Mouse (Mus musculus): ENCODE measurements around the gene Rab11fip4. TPM values are rescaled to one million over a fixed set of nuclear protein-coding genes. Genes with fewer than 3 reads are reported as not detected.
A peak's percentile ranks its signal among the peaks of the same experiment; 100 is the strongest.

Rab11fip4 gene
- total and polyA plus RNA-seq, 2 experiments from 2014 or later, result 17.4 to 69.3 TPM

DNA sequence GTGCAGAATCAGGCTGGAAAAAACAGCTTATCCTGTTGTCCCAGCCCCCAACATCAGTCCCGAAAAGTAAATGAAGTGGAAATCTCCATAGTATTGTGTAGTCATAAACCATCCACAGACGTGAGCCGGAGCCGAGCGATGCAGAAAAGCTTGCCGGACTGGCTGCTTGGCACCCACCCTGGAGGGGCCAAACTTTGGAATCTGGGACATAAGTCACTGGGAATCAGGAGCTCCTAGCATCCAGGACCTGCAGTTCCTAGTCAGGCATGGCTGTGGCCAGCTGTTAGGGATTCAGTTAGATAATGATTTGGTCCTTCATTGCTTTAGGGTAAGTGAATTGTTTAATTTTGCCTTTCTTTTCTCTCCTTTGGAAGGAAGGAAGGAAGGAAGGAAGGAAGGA lies 122.2 kb downstream of the Rab11fip4 start:
- peak overlapping the region; percentile 8; the same call in 1 of the 2 replicates for H3K4me2 ChIP-seq (ENCODE audit: low read depth, low read length)

DNA sequence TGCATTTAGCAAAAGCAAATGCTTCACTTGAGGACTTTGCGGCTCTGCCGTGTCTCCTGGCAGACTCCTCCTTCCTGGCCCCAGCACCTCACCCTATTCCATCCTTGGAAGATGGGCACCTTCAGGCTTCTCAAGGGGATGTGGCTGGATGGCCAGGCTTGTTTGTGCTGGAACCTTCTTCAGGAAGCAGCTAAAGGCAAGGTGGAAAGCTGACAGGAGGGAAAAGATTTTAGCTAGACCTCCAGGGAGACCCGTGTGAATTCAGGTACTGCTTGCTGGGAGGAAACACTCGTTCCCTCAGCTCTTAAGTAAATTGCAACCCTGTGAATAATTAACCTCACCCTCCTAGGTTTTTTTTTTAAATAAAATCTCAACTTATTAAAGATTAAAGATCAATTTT lies 122.7 kb downstream of the Rab11fip4 start:
- Histone ChIP-seq H3K4me3 (ENCODE audit: low read length) (no peak overlapping the region), H3K9ac (replicated peaks; ENCODE audit: low read length) (no peak overlapping the region), H3K4me2 (ENCODE audit: low read depth, low read length) (0 out of 2 replicates have a peak overlapping the region, but pooled peaks have one; percentile 8), H3K4me1 (ENCODE audit: insufficient read depth, low read length) (0 out of 2 replicates have a peak, but pooled peaks cover 4% of the 10 kb centered on the region), H3K27me3 (ENCODE audit: insufficient read depth, low read length) (peaks cover 4% of the 10 kb centered on the region; the same call in 1 of the 2 replicates), H3K36me3 (ENCODE audit: insufficient read depth, low read length) (no peaks in the 10 kb centered on the region), H3K27ac (no peak overlapping the region), H3K9me3 (ENCODE audit: low read length) (no peaks in the 10 kb centered on the region)
- no peak for ATAC-seq
- TF ChIP-seq CTCF (IDR thresholded peaks at IDR 0.05; ENCODE audit: low read depth), result no peak
- 57% methylated on average over 4 of the region's 4 CpGs for WGBS
- no peak for DNase-seq (ENCODE audit: low spot score)

More for the DNA sequence above, 122.2 kb downstream of the Rab11fip4 start:
- H3K4me1 ChIP-seq (ENCODE audit: insufficient read depth, low read length), result 0 out of 2 replicates have a peak, but pooled peaks cover 4% of the 10 kb centered on the region
- no peaks in the 10 kb centered on the region for H3K36me3 ChIP-seq (ENCODE audit: insufficient read depth, low read length)
- H3K9me3 ChIP-seq (ENCODE audit: low read length), result no peaks in the 10 kb centered on the region
- DNase-seq (ENCODE audit: low spot score) (no peak), ATAC-seq (no peak)
- H3K9ac ChIP-seq (replicated peaks; ENCODE audit: low read length), result no peak overlapping the region
- no peak overlapping the region for H3K4me3 ChIP-seq (ENCODE audit: low read length)
- no peak overlapping the region for H3K27ac ChIP-seq
- peaks cover 4% of the 10 kb centered on the region; the same call in 1 of the 2 replicates for H3K27me3 ChIP-seq (ENCODE audit: insufficient read depth, low read length)
- no peak for TF ChIP-seq CTCF (IDR thresholded peaks at IDR 0.05; ENCODE audit: low read depth)
- 42% methylated on average over 6 of the region's 6 CpGs for WGBS

GRCm38 (mm10) chr11:79714082-79714742 lies 123.2 kb downstream of the Rab11fip4 start:
- H3K4me1 ChIP-seq (ENCODE audit: insufficient read depth, low read length), result 0 out of 2 replicates have a peak, but pooled peaks cover 4% of the 10 kb centered on the region
- no peaks in the 10 kb centered on the region for H3K36me3 ChIP-seq (ENCODE audit: insufficient read depth, low read length)
- no peak overlapping the region for H3K4me2 ChIP-seq (ENCODE audit: low read depth, low read length)
- H3K9ac ChIP-seq (replicated peaks; ENCODE audit: low read length), result no peak overlapping the region
- no peak overlapping the region for H3K4me3 ChIP-seq (ENCODE audit: low read length)
- 75% methylated on average over 13 of the region's 13 CpGs for WGBS
- no peaks in the 10 kb centered on the region for H3K9me3 ChIP-seq (ENCODE audit: low read length)
- H3K27ac ChIP-seq, result no peak overlapping the region
- H3K27me3 ChIP-seq (ENCODE audit: insufficient read depth, low read length), result peaks cover 4% of the 10 kb centered on the region; the same call in 1 of the 2 replicates
- no peak for TF ChIP-seq CTCF (IDR thresholded peaks at IDR 0.05; ENCODE audit: low read depth)
- DNase-seq (ENCODE audit: low spot score), result no peak
- ATAC-seq, result no peak

DNA sequence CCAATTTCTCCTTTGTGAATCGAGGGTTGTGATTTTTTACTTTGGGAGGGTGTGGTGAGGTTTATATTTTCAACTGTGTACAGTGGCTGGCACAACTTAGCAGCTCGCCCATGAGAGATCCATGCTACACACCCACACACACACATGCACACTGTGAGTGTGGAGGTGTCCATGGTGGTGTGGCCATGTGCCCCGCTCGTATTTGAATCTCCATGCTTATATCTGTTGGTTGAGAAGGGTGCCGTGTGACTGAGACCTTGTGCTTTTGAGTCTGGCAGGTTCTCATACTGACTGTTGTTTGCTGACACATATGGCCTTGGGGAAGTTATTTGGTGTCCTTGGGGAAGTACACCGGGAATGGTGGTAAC lies 123.7 kb downstream of the Rab11fip4 start:
- DNase-seq (ENCODE audit: low spot score) (no peak), ATAC-seq (no peak)
- Histone ChIP-seq H3K36me3 (ENCODE audit: insufficient read depth, low read length) (no peaks in the 10 kb centered on the region), H3K27me3 (ENCODE audit: insufficient read depth, low read length) (peaks cover 4% of the 10 kb centered on the region; the same call in 1 of the 2 replicates), H3K9me3 (ENCODE audit: low read length) (no peaks in the 10 kb centered on the region), H3K4me2 (ENCODE audit: low read depth, low read length) (no peak overlapping the region), H3K4me3 (ENCODE audit: low read length) (no peak overlapping the region), H3K9ac (replicated peaks; ENCODE audit: low read length) (no peak overlapping the region), H3K4me1 (ENCODE audit: insufficient read depth, low read length) (0 out of 2 replicates have a peak, but pooled peaks cover 4% of the 10 kb centered on the region), H3K27ac (no peak overlapping the region)
- no peak for TF ChIP-seq CTCF (IDR thresholded peaks at IDR 0.05; ENCODE audit: low read depth)
- 90% methylated on average over 6 of the region's 6 CpGs for WGBS

DNA sequence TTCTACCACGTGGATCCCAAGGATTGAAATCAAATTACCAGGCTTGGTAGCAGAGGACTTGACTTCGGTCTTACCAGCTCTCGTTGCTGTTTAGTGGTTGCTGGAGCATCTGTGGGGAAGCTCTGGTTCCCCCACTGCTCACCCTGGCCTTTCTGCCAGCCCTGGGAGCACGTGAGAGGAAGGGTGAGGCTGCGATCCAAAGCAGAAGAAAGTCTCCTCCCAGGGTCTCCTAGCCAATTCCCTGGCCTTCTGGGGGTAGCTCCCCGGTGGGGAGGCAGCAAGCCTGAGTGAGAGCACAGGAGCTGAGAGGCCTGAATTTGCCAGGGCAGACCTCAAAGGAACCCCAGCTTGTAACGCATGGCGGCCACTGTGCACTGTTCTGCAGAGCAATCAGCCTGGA lies 124.3 kb downstream of the Rab11fip4 start:
- Histone ChIP-seq H3K4me3 (ENCODE audit: low read length) (no peak overlapping the region), H3K27me3 (ENCODE audit: insufficient read depth, low read length) (peaks cover 4% of the 10 kb centered on the region; the same call in 1 of the 2 replicates), H3K4me1 (ENCODE audit: insufficient read depth, low read length) (0 out of 2 replicates have a peak, but pooled peaks cover 4% of the 10 kb centered on the region), H3K4me2 (ENCODE audit: low read depth, low read length) (no peak overlapping the region), H3K36me3 (ENCODE audit: insufficient read depth, low read length) (no peaks in the 10 kb centered on the region), H3K9ac (replicated peaks; ENCODE audit: low read length) (no peak overlapping the region), H3K9me3 (ENCODE audit: low read length) (no peaks in the 10 kb centered on the region), H3K27ac (no peak overlapping the region)
- 71% methylated on average over 8 of the region's 8 CpGs for WGBS
- TF ChIP-seq CTCF (IDR thresholded peaks at IDR 0.05; ENCODE audit: low read depth), result no peak
- ATAC-seq, result no peak
- DNase-seq (ENCODE audit: low spot score), result no peak

GRCm38 (mm10) chr11:79715733-79716452 lies 124.9 kb downstream of the Rab11fip4 start:
- peaks cover 4% of the 10 kb centered on the region; the same call in 1 of the 2 replicates for H3K27me3 ChIP-seq (ENCODE audit: insufficient read depth, low read length)
- no peak overlapping the region for H3K4me2 ChIP-seq (ENCODE audit: low read depth, low read length)
- no peak overlapping the region for H3K27ac ChIP-seq
- no peak overlapping the region for H3K4me3 ChIP-seq (ENCODE audit: low read length)
- 81% methylated on average over 6 of the region's 6 CpGs for WGBS
- no peak overlapping the region for H3K9ac ChIP-seq (replicated peaks; ENCODE audit: low read length)
- no peaks in the 10 kb centered on the region for H3K36me3 ChIP-seq (ENCODE audit: insufficient read depth, low read length)
- no peak for DNase-seq (ENCODE audit: low spot score)
- no peak for ATAC-seq
- TF ChIP-seq CTCF (IDR thresholded peaks at IDR 0.05; ENCODE audit: low read depth), result no peak
- 0 out of 2 replicates have a peak, but pooled peaks cover 4% of the 10 kb centered on the region for H3K4me1 ChIP-seq (ENCODE audit: insufficient read depth, low read length)
- no peaks in the 10 kb centered on the region for H3K9me3 ChIP-seq (ENCODE audit: low read length)

Measured in hindbrain, postnatal 0 days (tissue).